Mouse (Mus musculus): ENCODE measurements around the gene Myh7.

DNA sequence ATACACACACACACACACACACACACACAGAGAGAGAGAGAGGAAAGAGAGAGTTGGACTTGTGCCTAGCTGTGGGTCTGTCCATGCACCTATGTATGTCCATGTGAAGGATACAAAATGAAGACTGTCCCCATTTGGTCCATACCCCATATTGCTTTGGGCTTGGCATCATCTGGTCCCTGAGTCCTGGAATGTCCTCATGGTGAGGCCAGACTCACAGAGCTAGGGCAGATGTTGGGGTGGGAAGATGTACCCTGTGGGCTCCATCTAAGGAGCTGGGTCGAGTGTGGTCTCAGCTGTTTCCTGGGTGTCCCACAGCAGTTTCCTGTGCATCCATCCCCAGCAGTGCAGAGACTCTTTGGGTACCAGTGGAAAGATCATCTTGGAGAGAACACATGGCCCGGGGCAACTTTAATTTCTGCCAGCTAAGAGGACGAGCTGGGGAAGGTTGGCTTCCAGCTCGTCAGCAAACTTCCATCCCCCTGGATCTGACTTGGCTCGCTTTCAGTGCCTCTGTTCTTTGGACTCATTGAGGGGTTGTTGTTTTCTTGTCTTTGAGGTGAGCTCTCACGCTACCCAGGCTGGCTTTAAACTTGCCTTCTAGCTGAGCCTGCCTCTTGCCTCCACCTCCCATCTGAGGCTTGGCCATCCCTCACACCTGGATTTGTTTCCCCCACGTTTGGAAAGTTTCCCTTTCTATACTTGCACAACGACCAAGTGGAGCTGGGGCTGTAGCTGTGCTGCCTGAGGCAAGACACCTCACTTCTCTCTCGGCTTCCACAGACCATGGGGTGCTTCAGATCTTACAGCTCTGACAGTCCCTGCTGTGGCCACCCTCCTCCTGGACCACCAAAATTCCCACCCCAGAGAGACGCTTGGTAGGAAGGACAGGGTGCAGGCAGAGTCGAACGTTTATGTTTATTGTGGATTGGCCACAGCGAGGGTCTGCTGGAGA, 53.1 kb downstream of the Myh7 start:
- no peak for TF ChIP-seq CTCF (IDR thresholded peaks at IDR 0.05; ENCODE audit: insufficient read depth, low read length)
- no peak for TF ChIP-seq POLR2A (IDR thresholded peaks at IDR 0.05; ENCODE audit: borderline replicate concordance, extremely low read depth, low read depth, low read length)
